Comparison of ENCODE assay signal across 14 mouse cellular contexts in the genomic region with DNA sequence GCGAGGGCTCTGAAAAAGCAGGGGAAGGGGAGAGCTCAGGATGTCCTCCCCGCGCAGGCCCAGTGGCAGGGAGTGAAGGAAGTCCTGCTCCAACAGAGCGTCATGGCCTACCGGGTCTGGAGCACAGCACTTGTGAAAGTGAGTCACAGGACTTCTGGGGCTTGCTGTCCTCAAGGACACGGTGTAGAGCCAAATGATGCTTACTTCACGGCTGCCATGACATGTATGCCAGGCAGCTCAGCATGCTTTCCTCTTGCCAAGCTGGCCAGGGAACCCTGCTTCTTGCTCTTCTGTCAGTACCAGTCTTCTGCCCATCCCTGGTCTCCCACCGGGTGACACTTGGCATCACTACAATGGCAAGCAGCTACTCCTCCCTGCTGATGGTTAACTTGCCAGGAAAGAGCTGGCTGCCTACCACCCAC. TPM values are rescaled to one million over a fixed set of nuclear protein-coding genes. Genes with fewer than 3 reads are reported as not detected.
DNase-seq lines count a peak whose midpoint lies in the region; ATAC-seq lines count a peak whose summit lies in the region.
"Had no signal": no experiment of that assay in that cellular context is flagged by ENCODE, and none has a peak within 500 bp of the region (broad histone marks: within the 10 kb centered on the region; RNA-seq: fewer than 3 reads in every experiment).

No protein-coding gene starts in this region.

- H3K27ac ChIP-seq in forebrain, embryonic 15.5 days (replicated peaks): peak overlapping the region; percentile 33; the same call in 1 of the 2 replicates
- no peak overlapping the region for H3K27ac ChIP-seq in forebrain, embryonic 12.5 days
- H3K27ac ChIP-seq in neural tube, embryonic 15.5 days (replicated peaks): no peak overlapping the region
- H3K27ac ChIP-seq: midbrain, embryonic 12.5 days; stomach, embryonic 15.5 days had no signal

- H3K36me3 ChIP-seq in forebrain, embryonic 15.5 days: peaks cover 94% of the 10 kb centered on the region
- H3K36me3 ChIP-seq in forebrain, embryonic 12.5 days (replicated peaks): peaks cover 98% of the 10 kb centered on the region
- peaks cover 97% of the 10 kb centered on the region for H3K36me3 ChIP-seq in neural tube, embryonic 15.5 days

- no peak overlapping the region for H3K9ac ChIP-seq in forebrain, embryonic 15.5 days (replicated peaks)
- H3K9ac ChIP-seq in forebrain, embryonic 12.5 days: no peak overlapping the region
- H3K9ac ChIP-seq in neural tube, embryonic 15.5 days (replicated peaks): no peak overlapping the region
- H3K9ac ChIP-seq: midbrain, embryonic 12.5 days; stomach, embryonic 15.5 days had no signal

- 87% methylated on average over 8 of the region's 8 CpGs for WGBS in forebrain, embryonic 15.5 days
- 90% methylated on average over 8 of the region's 8 CpGs for WGBS in forebrain, embryonic 12.5 days
- WGBS in neural tube, embryonic 15.5 days: 80% methylated on average over 8 of the region's 8 CpGs

- H3K4me1 ChIP-seq in forebrain, embryonic 15.5 days: peaks cover 35% of the 10 kb centered on the region
- peaks cover 7% of the 10 kb centered on the region; the same call in 1 of the 2 replicates for H3K4me1 ChIP-seq in forebrain, embryonic 12.5 days
- H3K4me1 ChIP-seq in neural tube, embryonic 15.5 days: peaks cover 12% of the 10 kb centered on the region

- no peak for ATAC-seq in forebrain, embryonic 15.5 days (replicated peaks)
- no peak for ATAC-seq in forebrain, embryonic 12.5 days (ENCODE audit: low FRiP score)
- peak; percentile 58 for ATAC-seq in neural tube, embryonic 15.5 days (ENCODE audit: low FRiP score)

- H3K4me3 ChIP-seq in forebrain, embryonic 15.5 days: no peak overlapping the region
- no peak overlapping the region for H3K4me3 ChIP-seq in forebrain, embryonic 12.5 days (replicated peaks)
- no peak overlapping the region for H3K4me3 ChIP-seq in neural tube, embryonic 15.5 days (replicated peaks)
- H3K4me3 ChIP-seq: midbrain, embryonic 12.5 days; stomach, embryonic 15.5 days had no signal

- peak; percentile 13 for DNase-seq in ovary, adult 18-20 months (ENCODE audit: low spot score)
- DNase-seq in ovary, postnatal 14 days (ENCODE audit: low spot score): no peak
- peak; percentile 98 for DNase-seq in cerebellum, adult 9-11 months
- DNase-seq in frontal cortex, postnatal 25 days (ENCODE audit: low spot score in 2 of 2): no peak
- no peak for DNase-seq in thymus, postnatal 0 days (ENCODE audit: low spot score)
- DNase-seq: gastrocnemius, postnatal 25 days; kidney, postnatal 25 days; right cerebral cortex, postnatal 4 days; thymus, postnatal 36 days had no signal

- no peak overlapping the region for H3K4me2 ChIP-seq in forebrain, embryonic 15.5 days (replicated peaks)
- no peak overlapping the region for H3K4me2 ChIP-seq in forebrain, embryonic 12.5 days
- no peak overlapping the region for H3K4me2 ChIP-seq in neural tube, embryonic 15.5 days
- H3K4me2 ChIP-seq: midbrain, embryonic 12.5 days; stomach, embryonic 15.5 days had no signal

- H3K9me3 ChIP-seq in forebrain, embryonic 15.5 days: no peaks in the 10 kb centered on the region
- no peaks in the 10 kb centered on the region for H3K9me3 ChIP-seq in forebrain, embryonic 12.5 days
- H3K9me3 ChIP-seq in neural tube, embryonic 15.5 days (replicated peaks): no peaks in the 10 kb centered on the region
- H3K9me3 ChIP-seq: midbrain, embryonic 12.5 days; stomach, embryonic 15.5 days had no signal

- H3K27me3 ChIP-seq in forebrain, embryonic 15.5 days: no peaks in the 10 kb centered on the region
- H3K27me3 ChIP-seq in forebrain, embryonic 12.5 days: no peaks in the 10 kb centered on the region
- no peaks in the 10 kb centered on the region for H3K27me3 ChIP-seq in neural tube, embryonic 15.5 days (replicated peaks)
- H3K27me3 ChIP-seq: midbrain, embryonic 12.5 days; stomach, embryonic 15.5 days had no signal

RNA-seq across cellular contexts. Expression of a gene that starts 6.6 kb away (rescaled TPM):
- polyA plus RNA-seq in forebrain, embryonic 15.5 days (2015; fragmentation: Nextera tagmentation; extraction: Ambion mirVana): 39.6 and 42.2 TPM in 2 replicates
- 23.9 and 25.1 TPM in 2 replicates for polyA plus RNA-seq in forebrain, embryonic 12.5 days (2016; fragmentation: Nextera tagmentation; extraction: Ambion mirVana)
- polyA plus RNA-seq in neural tube, embryonic 15.5 days (2015; fragmentation: Nextera tagmentation; extraction: Ambion mirVana): 27.7 and 30.4 TPM in 2 replicates
- polyA plus RNA-seq in thymus, postnatal 0 days (2015; fragmentation: Nextera tagmentation; extraction: Ambion mirVana): 19.4 and 19.9 TPM in 2 replicates

RNA-seq across cellular contexts. Expression of a gene that starts 7.6 kb away (rescaled TPM):
- polyA plus RNA-seq in forebrain, embryonic 15.5 days (2015; fragmentation: Nextera tagmentation; extraction: Ambion mirVana): 36.9 and 37.6 TPM in 2 replicates
- 35.3 and 38.3 TPM in 2 replicates for polyA plus RNA-seq in forebrain, embryonic 12.5 days (2016; fragmentation: Nextera tagmentation; extraction: Ambion mirVana)
- polyA plus RNA-seq in neural tube, embryonic 15.5 days (2015; fragmentation: Nextera tagmentation; extraction: Ambion mirVana): 31.1 and 35.1 TPM in 2 replicates
- polyA plus RNA-seq in thymus, postnatal 0 days (2015; fragmentation: Nextera tagmentation; extraction: Ambion mirVana): 21.6 and 22.1 TPM in 2 replicates

RNA-seq across cellular contexts. Expression of a gene that starts 27.4 kb away (rescaled TPM):
- 47.1 and 47.2 TPM in 2 replicates for polyA plus RNA-seq in forebrain, embryonic 15.5 days (2015; fragmentation: Nextera tagmentation; extraction: Ambion mirVana)
- 53.2 and 56.7 TPM in 2 replicates for polyA plus RNA-seq in forebrain, embryonic 12.5 days (2016; fragmentation: Nextera tagmentation; extraction: Ambion mirVana)
- polyA plus RNA-seq in neural tube, embryonic 15.5 days (2015; fragmentation: Nextera tagmentation; extraction: Ambion mirVana): 37.8 and 40.1 TPM in 2 replicates
- polyA plus RNA-seq in thymus, postnatal 0 days (2015; fragmentation: Nextera tagmentation; extraction: Ambion mirVana): 53.3 and 54.7 TPM in 2 replicates

RNA-seq across cellular contexts. Expression of a gene that starts 27.7 kb away (rescaled TPM):
- polyA plus RNA-seq in forebrain, embryonic 15.5 days (2015; fragmentation: Nextera tagmentation; extraction: Ambion mirVana): 25.2 and 27.6 TPM in 2 replicates
- polyA plus RNA-seq in forebrain, embryonic 12.5 days (2016; fragmentation: Nextera tagmentation; extraction: Ambion mirVana): 24.5 and 25.7 TPM in 2 replicates
- polyA plus RNA-seq in neural tube, embryonic 15.5 days (2015; fragmentation: Nextera tagmentation; extraction: Ambion mirVana): 21.6 and 21.8 TPM in 2 replicates
- 15.7 and 17.0 TPM in 2 replicates for polyA plus RNA-seq in thymus, postnatal 0 days (2015; fragmentation: Nextera tagmentation; extraction: Ambion mirVana)

RNA-seq across cellular contexts. Expression of a gene that starts 37.4 kb away (rescaled TPM):
- 85.6 and 102 TPM in 2 replicates for polyA plus RNA-seq in forebrain, embryonic 15.5 days (2015; fragmentation: Nextera tagmentation; extraction: Ambion mirVana)
- polyA plus RNA-seq in forebrain, embryonic 12.5 days (2016; fragmentation: Nextera tagmentation; extraction: Ambion mirVana): 22.4 and 25.4 TPM in 2 replicates
- 11.6 and 14.0 TPM in 2 replicates for polyA plus RNA-seq in neural tube, embryonic 15.5 days (2015; fragmentation: Nextera tagmentation; extraction: Ambion mirVana)
- polyA plus RNA-seq in thymus, postnatal 0 days (2015; fragmentation: Nextera tagmentation; extraction: Ambion mirVana): 3.4 and 4.0 TPM in 2 replicates

Comparison
In these comparisons a context has a peak if more than half of its experiments do, and no peak if none do; other contexts are left out.
1. DNase-seq: peak in ovary, adult 18-20 months (single experiment) and cerebellum, adult 9-11 months (single experiment); none in ovary, postnatal 14 days (single experiment), frontal cortex, postnatal 25 days (0 of 2) and thymus, postnatal 0 days (single experiment).